Mouse (Mus musculus) spleen, adult 12 weeks (tissue): ENCODE measurements at regions not wholly inside any gene's neighbourhood (a gene's known extent, or its start where the extent isn't known, plus 50 kb on each side); places are given as distances from the start of the nearest gene placed in this dataset.

Experiments
- DNase-seq: peaks from one replicate; pipeline ENCODE4 v3.0.0; 2022; ENCODE audit warnings: low spot score

GRCm38 (mm10) chr13:92986719-92987553 is 142.4 kb downstream of the Mtx3 start:
- peak; percentile 47 for DNase-seq

- DNase-seq: no peak
These were observed 143.1 kb downstream of the Mtx3 start for GRCm38 (mm10) chr13:92987691-92988090.

GRCm38 (mm10) chr13:92988600-92988999 is 144.0 kb downstream of the Mtx3 start:
- DNase-seq: no peak

GRCm38 (mm10) chr13:92990316-92991206 is 146.0 kb downstream of the Mtx3 start:
- no peak for DNase-seq
